Mouse (Mus musculus) CH12.LX (cell line): ENCODE data around the gene Ect2l. TPM values are rescaled to one million over a fixed set of nuclear protein-coding genes. Genes with fewer than 3 reads are reported as not detected.

Experiments used
- DNase-seq: peaks from one replicate; pipeline ENCODE4 v3.0.0-alpha.2; 2013; ENCODE audit errors: extremely low read depth
- H3K27ac ChIP-seq: 2 replicates; pipeline ENCODE4 v1.5.1; 2012; ENCODE audit warnings: low read depth, mild to moderate bottlenecking, control low read depth, moderate library complexity; ENCODE audit not compliant: insufficient read depth
- H3K27me3 ChIP-seq: replicated peaks from 2 replicates; pipeline ENCODE3; 2012; ENCODE audit warnings: inconsistent platforms
- H3K36me3 ChIP-seq, 2 experiments: replicated peaks in 1 of 2; 2 replicates each; pipeline versions ENCODE3 to v1.6.1; 2012; ENCODE audit warnings: inconsistent platforms in 1 of 2, low read length in 1 of 2, mild to moderate bottlenecking in 1 of 2, mixed read lengths in 1 of 2, moderate library complexity in 1 of 2; ENCODE audit not compliant: control insufficient read depth in 1 of 2, insufficient read depth in 1 of 2
- H3K4me1 ChIP-seq, 2 experiments: 2 replicates each; pipeline ENCODE4 v1.6.1; 2012; ENCODE audit warnings: inconsistent platforms in 1 of 2, moderate library complexity in 1 of 2; ENCODE audit not compliant: insufficient read depth in 2 of 2, control insufficient read depth in 1 of 2
- H3K4me2 ChIP-seq: 2 replicates; pipeline ENCODE4 v1.6.1; 2012; ENCODE audit warnings: low read depth, mild to moderate bottlenecking, control low read depth; ENCODE audit not compliant: poor library complexity, insufficient read depth, severe bottlenecking
- H3K4me3 ChIP-seq, 3 experiments: fragments of 150-350 bp in 1 of 3; sonication (generic) in 1 of 3; replicated peaks in 1 of 3; 2 replicates each; pipeline versions ENCODE3 to v1.5.1; 2011 to 2012; ENCODE audit warnings: low read depth in 2 of 3, low read length in 2 of 3, mild to moderate bottlenecking in 2 of 3, moderate library complexity in 2 of 3, control low read depth in 1 of 3, improper control_type of control experiment in 1 of 3, inconsistent platforms in 1 of 3, mixed read lengths in 1 of 3; ENCODE audit not compliant: poor library complexity in 1 of 3
- H3K79me2 ChIP-seq: replicated peaks from 2 replicates; pipeline ENCODE4 v1.6.1; 2012; ENCODE audit warnings: mild to moderate bottlenecking, moderate library complexity; ENCODE audit not compliant: control insufficient read depth, poor library complexity, insufficient read depth, severe bottlenecking; ENCODE audit errors: extremely low read depth
- H3K9ac ChIP-seq: 2 replicates; pipeline ENCODE4 v1.6.1; 2012; ENCODE audit warnings: low read depth, mild to moderate bottlenecking, control low read depth, moderate library complexity; ENCODE audit not compliant: insufficient read depth
- H3K9me3 ChIP-seq: replicated peaks from 2 replicates; pipeline ENCODE3; 2012; ENCODE audit warnings: low read length, inconsistent platforms, mixed read lengths
- BHLHE40 ChIP-seq: IDR thresholded peaks from 2 replicates; pipeline ENCODE4 v1.6.1; 2011; ENCODE audit warnings: mild to moderate bottlenecking, low read depth, low read length, improper control_type of control experiment
- CHD1 ChIP-seq: IDR thresholded peaks from 2 replicates; pipeline ENCODE4 v1.6.1; 2012; ENCODE audit warnings: low read depth, low read length, improper control_type of control experiment, inconsistent platforms
- CHD2 ChIP-seq: IDR thresholded peaks from 2 replicates; pipeline ENCODE4 v1.6.1; 2011; ENCODE audit warnings: low read length, improper control_type of control experiment
- CTCF ChIP-seq, 2 experiments: IDR thresholded peaks in 1 of 2; conservative IDR thresholded peaks in 1 of 2; 2 replicates each; pipeline ENCODE4 v1.5.1; 2011 to 2012; ENCODE audit warnings: low read depth in 2 of 2, low read length in 2 of 2, improper control_type of control experiment in 1 of 2, inconsistent platforms in 1 of 2, mild to moderate bottlenecking in 1 of 2, moderate library complexity in 1 of 2
- HCFC1 ChIP-seq: IDR thresholded peaks from 2 replicates; pipeline ENCODE4 v1.6.1; 2012; ENCODE audit warnings: low read depth, mild to moderate bottlenecking, inconsistent platforms, low read length, improper control_type of control experiment
- IRF4 ChIP-seq: IDR thresholded peaks from 2 replicates; pipeline ENCODE4 v1.6.1; 2014; ENCODE audit warnings: low read depth, mild to moderate bottlenecking, inconsistent platforms, low read length, improper control_type of control experiment
- MAFK ChIP-seq: IDR thresholded peaks from 2 replicates; pipeline ENCODE4 v1.6.1; 2011; ENCODE audit warnings: low read length, improper control_type of control experiment; ENCODE audit not compliant: insufficient replicate concordance
- MAZ ChIP-seq: IDR thresholded peaks from 2 replicates; pipeline ENCODE4 v1.6.1; 2012; ENCODE audit warnings: low read depth, mild to moderate bottlenecking, inconsistent platforms, low read length, improper control_type of control experiment, moderate library complexity
- PAX5 ChIP-seq: IDR thresholded peaks from 2 replicates; pipeline ENCODE4 v1.6.1; 2012; ENCODE audit warnings: low read length, inconsistent platforms, mixed read lengths
- POLR2AphosphoS2 ChIP-seq: IDR thresholded peaks from 2 replicates; pipeline ENCODE4 v1.6.1; 2011; ENCODE audit warnings: low read depth, low read length, improper control_type of control experiment
- RAD21 ChIP-seq: IDR thresholded peaks from 2 replicates; pipeline ENCODE4 v1.6.1; 2011; ENCODE audit warnings: low read depth, mild to moderate bottlenecking, low read length, improper control_type of control experiment, moderate library complexity
- SIN3A ChIP-seq: IDR thresholded peaks from 2 replicates; pipeline ENCODE4 v1.6.1; 2012; ENCODE audit warnings: low read length, improper control_type of control experiment, inconsistent platforms
- SMC3 ChIP-seq: IDR thresholded peaks from 2 replicates; pipeline ENCODE4 v1.6.1; 2011; ENCODE audit warnings: low read depth, low read length, improper control_type of control experiment
- UBTF ChIP-seq: IDR thresholded peaks from 2 replicates; pipeline ENCODE4 v1.6.1; 2012; ENCODE audit warnings: low read depth, mild to moderate bottlenecking, inconsistent platforms, low read length, improper control_type of control experiment, moderate library complexity
- USF1 ChIP-seq: IDR thresholded peaks from 2 replicates; pipeline ENCODE4 v1.6.1; 2014; ENCODE audit warnings: low read depth, mild to moderate bottlenecking, inconsistent platforms, low read length, improper control_type of control experiment
- USF2 ChIP-seq: conservative IDR thresholded peaks from 2 replicates; pipeline ENCODE4 v1.6.1; 2011; ENCODE audit warnings: low read depth, low read length, improper control_type of control experiment
- ZC3H11A ChIP-seq: IDR thresholded peaks from 2 replicates; pipeline ENCODE4 v1.6.1; 2012; ENCODE audit warnings: low read depth, mild to moderate bottlenecking, inconsistent platforms, low read length, improper control_type of control experiment
- ZKSCAN1 ChIP-seq: IDR thresholded peaks from 2 replicates; pipeline ENCODE4 v1.6.1; 2012; ENCODE audit warnings: low read depth, inconsistent platforms, low read length, improper control_type of control experiment, borderline replicate concordance
- ZMIZ1 ChIP-seq: IDR thresholded peaks from 2 replicates; pipeline ENCODE4 v1.6.1; 2012; ENCODE audit warnings: low read depth, mild to moderate bottlenecking, inconsistent platforms, low read length, improper control_type of control experiment
- ZNF384 ChIP-seq: IDR thresholded peaks from 2 replicates; pipeline ENCODE4 v1.6.1; 2012; ENCODE audit warnings: low read depth, low read length, improper control_type of control experiment, inconsistent platforms
- dilution Hi-C: fragments of 300-500 bp; cut with MboI; formaldehyde crosslinking; loops from 2 replicates; pipeline ENCODE4 v1.14.3; 2020; ENCODE audit warnings: low sequenced_read_pairs; ENCODE audit not compliant: extremely low pct_unique_long_range_greater_than_20kb, extremely low pct_ligation_motif_present
- in situ Hi-C: fragments of 300-500 bp; cut with MboI; formaldehyde crosslinking; loops from 3 replicates; pipeline ENCODE4 v1.14.3; 2019; ENCODE audit warnings: low sequenced_read_pairs, low pct_ligation_motif_present, low pct_unique_long_range_greater_than_20kb, mixed read lengths
- polyA plus RNA-seq: library from polyadenylated mRNA; unstranded; fragments of >175 nt; gene quantifications from 2 replicates; pipeline ENCODE4 v1.2.1, GENCODE M21; 2012; ENCODE audit warnings: low read depth; ENCODE audit not compliant: insufficient read length
- total RNA-seq, 2 experiments: library from RNA; depleted of rRNA; stranded (reverse); fragments of 300-350 nt in 1 of 2; fragments of >200 nt in 1 of 2; gene quantifications; 2 replicates each; pipeline ENCODE4 v1.2.3; 2012 to 2014

The Ect2l gene
- total and polyA plus RNA-seq, 3 experiments, result not detected

DNA sequence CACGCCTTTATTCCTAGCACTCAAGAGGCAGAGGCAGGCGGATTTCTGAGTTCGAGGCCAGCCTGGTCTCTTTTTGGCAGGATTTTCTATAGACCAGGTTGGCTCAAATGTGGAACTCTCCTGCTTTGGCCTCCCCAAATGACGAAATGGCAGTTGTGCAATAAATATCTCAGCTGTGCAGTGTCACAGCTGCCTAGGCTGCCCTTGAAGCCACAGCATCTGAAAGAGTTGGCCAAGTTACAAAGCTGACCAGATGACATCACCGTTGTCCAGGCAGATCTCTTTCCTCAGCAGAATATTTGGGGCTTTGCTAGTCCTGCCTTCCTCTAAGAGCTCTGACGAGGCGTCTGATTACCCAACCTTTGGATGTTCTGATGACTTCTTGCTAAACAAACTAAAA is 26.5 kb upstream of the Ect2l start:
- Histone ChIP-seq H3K36me3 (no peaks in the 10 kb centered on the region), H3K9me3 (no peaks in the 10 kb centered on the region), H3K79me2 (no peaks in the 10 kb centered on the region), H3K27ac (no peak overlapping the region), H3K27me3 (no peaks in the 10 kb centered on the region), H3K4me3 (no peak overlapping the region)
- dilution Hi-C loops, result no loop called here
- DNase-seq, result no peak
- in situ Hi-C loops, result no loop called here
- TF ChIP-seq ZMIZ1 (no peak), BHLHE40 (no peak), ZC3H11A (no peak), ZKSCAN1 (no peak), USF2 (no peak), PAX5 (no peak), MAZ (no peak), UBTF (no peak), IRF4 (no peak), USF1 (no peak), HCFC1 (no peak), CHD2 (no peak), POLR2AphosphoS2 (no peak), SIN3A (no peak), ZNF384 (no peak), MAFK (no peak), CHD1 (no peak), RAD21 (no peak)
- TF ChIP-seq, all 38 proteins: peak for 0
- no peak overlapping the region for H3K4me2 ChIP-seq
- no peak overlapping the region for H3K9ac ChIP-seq
- H3K4me1 ChIP-seq, result peaks cover 0 to 10% of the 10 kb centered on the region in 2 experiments; a peak in 2 of 4 replicates

DNA sequence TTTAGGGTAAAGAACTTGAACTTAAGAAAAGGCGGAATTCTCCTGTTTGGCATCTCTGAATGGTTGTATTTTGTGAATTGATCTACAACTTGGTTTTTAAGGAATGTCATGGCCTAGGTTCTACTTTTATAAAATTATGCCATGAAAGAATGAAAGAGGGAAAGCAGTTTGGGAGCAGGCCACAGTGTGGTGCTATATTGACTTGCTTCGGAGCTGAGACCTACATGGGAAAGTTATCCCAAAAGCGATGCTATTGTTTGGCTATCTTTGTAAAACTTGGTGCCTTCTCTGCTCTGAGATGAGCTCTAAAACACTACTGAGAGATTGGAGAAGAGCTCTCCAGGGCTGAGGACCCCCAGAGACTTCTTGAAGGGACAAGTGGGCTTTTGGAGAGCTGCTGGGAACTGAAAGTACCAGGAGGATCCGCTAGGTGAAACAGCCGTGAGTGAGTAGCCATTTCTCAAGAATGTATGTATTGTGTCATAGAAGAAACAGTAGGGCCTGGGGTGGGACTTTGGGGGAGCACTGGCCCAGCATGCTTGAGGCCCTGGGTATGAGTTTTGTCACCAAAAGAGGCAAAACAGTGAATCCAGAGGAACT is 25.7 kb upstream of the Ect2l start:
- H3K4me2 ChIP-seq, result peak overlapping the region; percentile 40; the same call in 1 of the 2 replicates
- H3K9me3 ChIP-seq, result no peaks in the 10 kb centered on the region
- no peaks in the 10 kb centered on the region for H3K27me3 ChIP-seq
- dilution Hi-C loops (no loop called here), in situ Hi-C loops (no loop called here)
- no peak for DNase-seq
- H3K4me3 ChIP-seq, result no peak overlapping the region
- no peaks in the 10 kb centered on the region for H3K79me2 ChIP-seq
- TF ChIP-seq SMC3 (peak; percentile 10; the same call in 1 of the 2 replicates), MAZ (no peak), RAD21 (peak; percentile 8), CTCF (conservative IDR thresholded peaks at IDR 0.05 in 1 of 2, IDR thresholded peaks at IDR 0.05 in 1 of 2; ENCODE audit: low read depth in 2 of 2, low read length in 2 of 2) (peak in 1 of 2 experiments; percentile 51; a peak in 2 of 4 replicates)
- H3K4me1 ChIP-seq, result peaks cover 0 to 10% of the 10 kb centered on the region in 2 experiments; a peak in 2 of 4 replicates
- no peak overlapping the region for H3K9ac ChIP-seq
- no peak overlapping the region for H3K27ac ChIP-seq
- no peaks in the 10 kb centered on the region for H3K36me3 ChIP-seq
